Mouse (Mus musculus): ENCODE measurements at regions not wholly inside any gene's neighbourhood (a gene's known extent, or its start where the extent isn't known, plus 50 kb on each side); places are given as distances from the start of the nearest gene placed in this dataset.
A peak's percentile ranks its signal among the peaks of the same experiment; 100 is the strongest.

DNA sequence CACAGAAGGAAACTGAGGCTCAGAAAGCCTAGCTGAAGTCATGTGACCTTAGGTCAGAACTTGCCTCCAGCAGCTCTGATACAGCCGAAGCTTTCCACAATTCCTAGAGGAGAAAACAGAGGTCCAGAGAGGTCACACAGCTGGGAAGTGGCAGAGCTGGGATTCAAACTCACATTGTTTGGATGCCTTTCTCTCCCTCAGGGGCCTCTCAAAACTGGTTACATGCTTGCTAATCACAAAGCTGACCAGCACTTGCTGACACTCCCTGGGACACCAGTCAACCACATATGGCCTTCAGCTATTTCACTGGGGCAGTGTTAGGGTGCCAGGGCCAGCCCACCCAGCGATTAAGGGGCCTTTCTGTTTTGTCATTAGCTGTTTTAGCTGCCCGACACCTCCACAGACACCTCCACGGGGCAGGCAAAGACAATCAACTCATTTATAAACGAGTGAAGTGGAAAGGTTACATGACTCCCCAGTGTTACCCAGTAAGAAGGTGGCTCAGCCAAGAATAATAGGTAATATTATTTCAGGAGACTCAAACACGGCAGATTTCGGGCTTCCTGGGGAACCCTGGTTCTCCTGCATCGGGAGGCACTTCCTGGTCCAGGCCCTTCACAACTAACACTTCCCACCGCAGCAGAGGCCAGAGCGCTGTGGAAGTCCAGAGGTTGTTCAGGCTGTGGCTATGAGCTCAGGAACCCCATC lies 71.4 kb downstream of the 2410131K14Rik start:
- DNase-seq: no peak

DNA sequence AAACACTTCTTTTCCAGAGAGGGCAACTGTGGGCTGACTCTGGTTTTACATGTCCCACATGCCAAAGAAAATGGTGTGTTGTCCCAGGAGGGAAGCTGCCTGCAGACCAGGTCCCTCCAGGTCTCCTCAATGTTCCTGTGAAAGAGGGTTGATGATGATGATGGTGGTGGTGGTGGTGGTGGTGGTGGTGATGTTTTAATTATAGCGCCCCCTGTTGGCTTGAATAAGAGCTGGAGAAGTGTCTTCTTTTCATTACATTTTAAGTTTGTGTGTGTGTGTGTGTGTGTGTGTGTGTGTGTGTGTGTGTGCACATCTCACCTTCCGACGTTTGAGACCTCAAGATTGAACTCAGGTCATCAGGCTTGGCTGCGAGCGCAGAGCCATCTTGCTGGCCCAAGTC lies 73.0 kb downstream of the 2410131K14Rik start:
- DNase-seq: no peak

DNA sequence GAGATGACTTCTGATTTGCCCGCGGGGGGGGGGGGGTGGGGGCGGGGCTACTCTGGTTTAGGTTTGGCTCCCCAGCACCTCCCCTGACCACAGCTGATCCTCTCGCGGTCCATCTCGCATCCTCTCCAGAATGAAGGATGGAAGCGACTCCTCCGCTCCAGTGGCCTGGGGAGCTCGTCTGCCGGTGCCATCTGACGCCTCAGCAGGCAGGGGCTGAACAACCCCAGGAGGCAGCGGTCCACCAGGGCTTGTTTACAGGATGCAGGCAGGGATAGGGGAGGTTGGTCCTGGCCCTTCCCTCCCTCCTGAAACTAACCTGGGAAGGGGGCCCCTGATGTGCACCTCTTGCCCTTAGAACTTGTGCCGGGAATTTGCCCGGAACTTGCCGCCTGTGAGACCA lies 73.9 kb downstream of the 2410131K14Rik start:
- no peak for DNase-seq

DNA sequence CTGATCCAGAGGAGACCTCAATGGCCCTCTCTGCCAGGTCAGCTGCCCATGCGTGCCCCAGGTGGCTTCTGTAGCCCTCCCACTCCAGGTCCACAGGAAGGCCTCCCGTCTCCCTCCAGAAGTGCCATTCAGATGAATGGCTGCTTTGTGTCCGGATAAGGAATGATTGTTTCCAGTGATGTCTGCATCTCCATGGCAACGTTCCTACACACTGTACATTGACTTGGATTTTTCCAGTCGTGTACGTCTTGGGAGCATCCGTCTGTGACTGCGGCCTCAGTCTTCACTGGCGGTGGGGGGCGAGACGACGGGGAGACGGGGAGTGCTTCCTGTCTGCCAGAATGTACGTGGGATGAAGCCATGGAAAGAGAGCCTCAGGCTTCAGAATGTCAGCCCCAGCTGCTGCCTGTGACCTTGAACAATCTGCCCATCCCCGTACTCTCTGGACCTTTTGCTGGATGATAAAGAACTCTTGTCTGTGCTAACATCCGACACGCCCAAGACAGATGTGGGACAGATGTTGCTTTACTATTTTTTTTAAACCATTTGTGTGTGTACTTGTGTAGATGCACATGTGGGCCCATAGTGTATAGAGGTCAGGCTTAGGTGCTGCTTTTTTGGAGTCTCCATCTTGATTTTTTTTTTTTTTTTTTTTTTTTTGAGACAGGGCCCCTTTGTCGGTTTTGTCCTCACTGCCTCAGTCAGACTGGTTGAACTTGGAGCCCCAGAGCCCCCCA lies 76.9 kb downstream of the 2410131K14Rik start:
- DNase-seq: no peak

DNA sequence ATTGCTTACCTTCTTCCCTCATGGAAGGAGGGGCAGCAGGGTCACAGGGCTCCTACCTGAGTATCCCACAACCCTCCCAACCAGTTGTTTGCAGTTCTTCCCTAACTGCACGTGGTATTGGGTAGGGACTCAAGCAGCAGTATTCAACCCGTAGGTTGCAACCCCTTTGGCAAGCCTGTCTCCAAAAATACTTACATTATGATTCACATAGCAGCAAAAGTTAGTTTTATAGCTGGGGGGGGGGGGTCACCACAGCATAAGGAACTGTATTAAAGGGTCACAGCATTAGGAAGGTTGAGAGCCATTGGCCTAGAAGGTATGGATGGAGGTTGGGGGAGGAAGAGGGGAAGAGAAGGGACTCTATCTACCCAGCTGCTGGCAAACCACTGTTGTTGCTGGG lies 78.1 kb downstream of the 2410131K14Rik start:
- no peak for DNase-seq

DNA sequence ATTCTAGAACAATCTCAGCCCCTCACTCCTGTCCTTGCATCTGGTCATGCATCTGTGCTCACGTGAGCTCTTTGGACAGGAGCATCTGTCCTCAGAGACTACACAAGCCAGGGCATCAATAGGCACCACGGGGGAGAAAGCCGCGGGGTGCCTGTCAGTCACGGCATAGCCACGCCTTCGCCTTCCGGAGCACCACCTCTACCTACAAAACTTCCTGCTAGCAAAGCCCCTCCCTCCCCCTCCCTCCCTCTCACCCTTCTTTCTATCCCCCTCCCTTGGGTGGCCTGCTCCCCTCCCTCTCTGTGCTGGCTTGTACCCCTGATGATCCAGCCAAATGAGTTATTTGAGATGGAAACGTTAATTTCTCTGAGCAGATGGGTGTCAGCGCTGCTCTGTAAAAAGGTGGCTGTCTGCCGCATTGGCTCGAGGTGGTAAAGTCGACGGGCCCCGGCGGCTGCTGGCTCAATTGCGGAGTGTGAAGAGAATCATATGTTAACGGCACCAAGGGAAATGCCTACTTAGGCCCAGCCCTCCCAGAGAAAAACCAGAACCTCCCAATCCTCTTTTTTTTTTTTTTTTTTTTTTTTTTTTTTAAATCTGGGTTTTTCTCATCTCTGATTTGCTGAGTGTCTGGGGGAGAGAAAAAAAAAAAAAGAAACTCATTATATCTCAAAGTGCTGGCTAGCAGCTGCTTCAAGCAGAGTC lies 82.0 kb downstream of the 2410131K14Rik start:
- peak; percentile 78 for DNase-seq

DNA sequence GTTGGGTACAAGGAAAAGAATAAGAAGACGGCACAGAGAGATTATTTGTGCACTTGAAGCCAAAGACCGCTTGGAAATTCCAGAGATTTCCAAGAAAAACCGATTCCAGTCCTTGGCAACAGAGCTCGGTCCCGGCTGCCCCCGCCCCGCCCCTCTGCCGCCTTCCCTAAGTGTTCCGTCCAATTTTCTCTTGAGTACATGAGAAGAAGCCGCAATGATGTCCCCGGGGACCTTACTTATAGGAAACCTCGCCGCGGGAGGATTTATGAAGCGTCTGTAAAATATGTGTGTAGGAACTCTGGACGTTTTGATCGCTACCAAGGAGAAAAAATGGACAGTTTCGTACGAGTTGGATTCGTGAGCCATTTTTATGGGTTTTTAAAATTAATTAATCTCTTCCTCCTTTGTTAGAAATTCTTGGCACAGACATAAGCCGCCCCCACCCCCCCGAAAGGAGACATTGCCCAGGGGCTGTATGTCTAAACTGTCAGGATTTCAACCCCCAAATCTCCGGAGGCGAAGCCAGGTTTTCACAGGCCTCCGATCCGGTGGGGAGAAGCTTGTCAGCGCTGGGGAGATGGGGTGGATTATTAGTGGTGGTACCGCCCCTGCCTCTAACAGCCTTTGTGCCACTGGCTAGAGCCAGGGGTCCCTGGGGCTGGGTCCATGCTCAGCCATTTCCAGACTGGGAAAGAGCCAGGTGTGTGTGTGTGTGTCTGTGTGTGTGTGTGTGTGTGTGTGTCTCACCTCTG lies 83.1 kb downstream of the 2410131K14Rik start:
- no peak for DNase-seq

DNA sequence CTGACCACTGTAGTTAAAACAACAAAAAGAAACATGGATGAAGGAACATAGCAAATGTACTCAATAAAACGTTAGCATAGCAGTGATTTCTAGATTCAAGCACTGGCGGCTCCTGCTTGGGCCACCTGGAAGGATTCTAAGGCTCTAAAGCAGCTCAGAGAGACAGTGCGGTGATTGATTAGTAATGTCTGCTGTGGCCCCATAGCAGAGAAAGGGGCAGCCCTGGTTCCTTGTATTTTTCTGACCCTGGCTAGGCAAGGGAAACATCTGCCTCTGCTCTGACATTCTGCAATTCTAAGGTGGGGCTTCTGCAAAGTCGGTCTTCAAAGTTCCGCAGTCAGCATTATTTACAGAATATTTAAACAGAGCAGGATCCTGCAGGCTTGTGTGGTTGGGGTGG lies 84.1 kb downstream of the 2410131K14Rik start:
- DNase-seq: no peak

DNA sequence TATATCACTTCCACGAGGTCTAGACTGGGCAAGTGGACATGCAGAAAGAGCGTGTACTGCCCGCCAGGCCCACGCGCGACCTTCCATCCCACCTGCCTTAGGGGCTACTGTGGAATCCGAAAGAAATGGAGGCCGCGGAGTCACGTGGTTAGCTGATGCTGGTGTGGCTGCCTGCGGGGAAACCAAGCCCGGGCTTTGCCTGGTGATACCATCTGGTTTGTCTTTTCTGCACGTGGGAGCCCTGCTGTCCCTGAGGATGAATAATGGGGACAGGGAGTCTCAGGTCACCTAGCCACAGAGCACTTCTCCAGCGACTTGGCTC lies 86.2 kb downstream of the 2410131K14Rik start:
- peak; percentile 24 for DNase-seq

DNA sequence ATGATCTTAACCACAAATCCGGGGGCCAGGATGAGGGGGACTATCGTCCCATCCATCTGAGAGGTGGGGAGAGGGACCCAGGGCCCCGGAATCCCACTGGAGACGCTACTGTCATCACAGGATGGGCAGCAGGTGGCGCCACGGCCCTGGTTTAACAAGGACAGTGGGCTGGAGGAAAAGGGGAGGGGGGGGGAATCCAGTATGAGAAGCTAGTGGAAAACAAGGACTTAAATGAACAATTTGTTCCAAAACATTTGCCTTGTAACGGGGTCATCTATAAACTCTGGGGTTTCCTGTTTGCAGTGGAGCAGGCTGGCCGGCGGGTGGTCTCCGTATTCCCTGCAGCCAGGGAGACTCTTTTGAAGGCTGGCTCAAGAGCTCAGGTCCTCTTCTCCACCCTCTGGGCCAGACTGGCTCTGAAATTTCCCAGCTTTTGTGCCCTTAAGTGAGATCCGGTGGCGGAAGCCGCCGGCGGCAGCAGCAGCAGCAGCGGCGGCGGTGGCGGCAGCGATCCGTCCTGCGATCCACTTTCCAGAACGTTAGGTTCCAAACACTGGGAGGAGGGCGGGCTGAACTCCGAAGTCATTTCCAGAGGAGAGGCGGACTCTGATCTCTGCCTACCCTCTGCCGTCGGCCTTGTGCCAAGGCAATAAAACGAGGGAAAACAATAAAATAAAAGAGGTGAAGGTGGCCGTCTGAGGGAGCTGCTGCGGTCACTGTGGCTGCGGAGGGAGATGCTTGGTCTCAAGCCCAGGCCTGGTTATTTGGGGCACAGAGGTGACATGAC lies 86.8 kb downstream of the 2410131K14Rik start:
- DNase-seq: peak; percentile 85

DNA sequence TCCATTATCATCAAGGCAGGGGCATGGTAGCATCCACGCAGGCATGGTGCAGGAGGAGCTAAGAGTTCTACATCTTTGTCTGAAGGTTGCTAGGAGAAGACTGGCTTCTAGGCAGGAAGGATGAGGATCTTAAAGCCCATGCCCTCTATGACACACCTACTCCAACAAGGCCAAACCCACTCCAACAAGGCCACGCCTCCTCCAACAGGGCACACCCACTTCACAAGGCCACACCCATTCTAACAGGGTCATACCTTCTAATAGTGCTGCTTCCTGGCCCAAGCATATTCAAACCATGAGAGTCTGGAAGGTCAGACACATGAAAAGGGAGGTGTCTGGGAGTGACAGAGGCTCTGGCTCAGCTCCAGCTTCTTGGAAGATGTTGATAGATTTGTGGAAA lies 89.0 kb downstream of the 2410131K14Rik start:
- no peak for DNase-seq

DNA sequence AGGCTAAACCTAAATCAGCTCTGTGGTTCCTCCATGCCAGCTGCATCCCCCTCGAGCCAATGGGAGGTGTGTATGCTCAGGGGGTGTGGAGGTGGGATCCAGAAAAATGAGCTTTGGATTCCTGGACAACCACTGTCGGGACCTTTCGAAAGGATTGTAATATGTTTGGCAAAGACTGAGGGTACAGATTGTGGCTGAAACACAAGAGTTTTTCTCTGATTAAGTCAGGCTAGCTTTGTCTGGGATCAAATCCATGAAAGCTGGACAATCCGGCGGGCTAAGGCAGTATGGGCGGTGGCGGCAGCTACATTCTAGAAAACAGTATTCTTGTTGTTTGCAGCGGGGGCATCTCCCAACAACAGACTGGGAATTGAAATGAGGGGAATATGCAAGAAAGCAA lies 93.2 kb downstream of the 2410131K14Rik start:
- DNase-seq: no peak

DNA sequence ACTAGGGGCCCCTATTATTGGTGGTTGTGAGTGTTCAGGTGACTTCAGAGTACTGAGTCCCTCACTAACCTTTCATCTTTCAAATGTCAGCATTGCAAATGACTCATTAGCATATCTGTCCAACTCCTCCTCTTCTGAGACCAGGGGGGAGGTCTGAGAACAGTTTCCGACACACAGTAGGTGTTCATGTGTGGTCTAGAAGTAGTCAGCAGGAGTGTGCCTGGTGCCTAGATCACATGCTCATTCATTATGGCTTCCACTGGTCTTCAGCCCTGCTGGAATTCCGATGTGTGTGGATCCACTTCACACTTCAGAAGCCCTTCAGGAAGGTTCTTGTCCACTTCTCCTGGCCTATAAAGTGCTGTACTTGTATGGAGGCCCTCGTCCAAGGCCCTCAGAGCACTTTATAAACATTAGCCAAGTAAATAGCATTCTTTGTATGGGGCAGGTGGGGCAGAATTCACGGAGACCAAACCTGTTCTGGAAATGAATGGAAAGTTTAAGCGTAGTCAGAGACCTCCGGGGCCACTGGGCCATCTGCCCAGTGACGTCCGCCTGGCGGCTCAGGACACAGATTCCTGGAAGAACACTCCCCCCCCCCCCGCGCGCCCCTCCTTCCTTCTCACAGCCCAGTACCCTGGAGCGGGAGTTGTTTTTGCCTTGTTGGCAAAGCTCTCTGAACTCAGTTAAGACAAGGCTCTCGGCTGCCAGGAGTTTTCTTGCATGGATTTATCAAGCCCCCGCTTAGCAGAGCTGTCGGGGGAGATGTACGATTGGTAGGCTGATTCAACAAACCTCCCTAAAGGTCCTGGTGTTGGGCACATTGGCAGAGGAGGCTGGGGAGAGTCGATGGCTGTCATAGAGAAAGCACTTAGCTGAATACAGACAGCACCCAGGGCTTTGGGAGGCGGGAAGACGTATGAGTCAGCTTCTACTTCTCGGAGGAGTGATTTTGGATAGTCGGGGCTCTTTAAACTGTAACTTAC lies 94.9 kb downstream of the 2410131K14Rik start:
- no peak for DNase-seq

DNA sequence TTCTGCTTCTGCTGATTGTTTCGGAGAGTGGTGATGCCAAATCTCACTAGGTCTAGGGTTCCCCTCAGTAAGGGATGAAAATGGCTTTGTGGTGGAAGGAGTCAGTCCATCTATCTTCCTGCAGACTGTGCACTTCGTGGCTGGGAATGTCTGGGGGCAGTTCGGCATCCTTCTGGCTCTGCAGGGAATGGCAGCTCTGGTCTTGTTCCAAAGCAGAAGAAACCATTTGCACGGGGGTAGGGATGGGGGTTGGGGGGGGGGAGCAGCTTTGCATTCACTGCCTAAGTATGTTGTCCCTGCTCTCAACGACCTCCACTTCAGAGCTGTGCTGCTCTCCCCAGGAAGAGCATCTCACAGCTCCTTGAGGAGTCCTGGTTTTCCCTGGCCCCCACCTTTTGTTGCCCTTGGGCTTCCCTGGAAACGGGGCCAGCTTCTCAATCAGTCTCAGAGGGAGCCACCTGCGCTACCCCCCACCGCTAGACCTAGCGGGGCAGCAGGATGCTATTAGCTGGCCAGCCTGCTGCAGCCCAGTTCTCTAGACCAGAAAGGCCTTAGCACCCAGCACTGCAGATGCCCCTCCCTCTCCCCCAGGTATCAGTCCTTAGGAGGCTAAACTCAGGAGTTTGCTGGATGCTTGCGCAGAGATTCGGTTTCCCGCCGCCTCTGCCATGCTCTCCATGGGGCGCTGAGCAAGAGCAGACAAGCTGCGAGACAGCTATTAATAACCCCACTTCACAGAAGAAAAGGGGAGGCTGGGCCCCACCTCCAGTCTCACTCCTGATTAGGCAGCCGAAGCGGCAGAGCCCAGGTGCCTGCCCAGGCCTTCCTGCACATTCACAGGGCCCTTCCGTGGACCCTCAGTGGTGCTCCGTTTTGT lies 98.7 kb downstream of the 2410131K14Rik start:
- no peak for DNase-seq

DNA sequence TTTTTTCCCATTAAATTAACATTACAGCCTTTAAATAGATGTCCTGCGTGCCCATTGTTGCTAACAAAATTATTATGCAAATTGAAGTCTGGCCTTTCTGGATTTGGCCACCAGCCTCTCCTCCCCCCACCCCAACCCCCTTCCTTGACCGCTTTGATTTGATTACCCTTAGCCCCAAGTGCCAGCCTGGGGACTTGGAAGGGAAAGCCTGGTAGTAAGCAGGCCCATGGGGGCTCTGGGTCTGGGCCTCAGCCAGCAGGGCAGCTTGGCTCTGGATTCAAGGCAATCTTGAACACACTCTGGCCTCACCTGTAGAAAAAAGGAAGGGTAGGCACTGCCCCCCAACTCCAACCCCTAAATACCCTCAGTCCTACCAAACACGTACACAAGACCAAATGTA lies 100.2 kb downstream of the 2410131K14Rik start:
- no peak for DNase-seq

DNA sequence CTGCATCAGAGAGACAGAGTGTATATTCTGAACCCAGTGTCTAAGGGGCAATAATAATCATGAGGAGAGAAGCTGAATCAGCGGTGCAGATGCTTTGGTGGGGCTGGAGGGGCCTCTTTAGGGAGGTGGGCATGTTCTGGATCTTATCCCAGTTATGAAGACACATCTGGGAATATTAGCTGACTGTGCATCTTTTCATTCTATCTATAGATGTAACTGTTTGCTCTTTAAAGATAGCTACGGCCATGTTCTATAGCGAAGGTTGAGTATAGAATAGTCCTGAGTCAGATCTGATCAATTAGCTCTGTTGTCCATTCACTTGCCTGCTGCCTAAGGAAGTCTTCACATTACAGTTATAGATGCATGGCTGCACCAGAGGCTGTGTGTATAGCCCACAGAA lies 104.0 kb downstream of the 2410131K14Rik start:
- DNase-seq: no peak

DNA sequence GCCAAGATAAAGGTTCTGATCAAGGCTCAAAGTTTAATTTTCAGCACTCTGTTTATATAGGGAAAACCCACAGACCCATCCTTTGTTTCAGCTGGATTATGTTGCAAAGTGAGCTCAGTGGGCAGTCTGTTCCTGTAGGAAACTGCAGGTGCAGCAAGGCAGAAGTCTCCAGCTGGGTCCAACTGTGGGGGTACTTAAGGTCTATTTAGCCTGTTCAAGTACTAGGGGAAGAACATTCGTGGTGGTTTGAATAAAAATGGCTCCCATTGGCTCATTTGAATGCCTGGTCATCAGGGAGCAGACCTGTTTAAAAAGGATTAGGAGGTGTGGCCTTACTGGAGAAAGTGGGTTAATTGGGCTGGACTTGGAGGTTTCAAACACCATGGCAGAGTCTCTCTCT lies 106.3 kb downstream of the 2410131K14Rik start:
- no peak for DNase-seq

DNA sequence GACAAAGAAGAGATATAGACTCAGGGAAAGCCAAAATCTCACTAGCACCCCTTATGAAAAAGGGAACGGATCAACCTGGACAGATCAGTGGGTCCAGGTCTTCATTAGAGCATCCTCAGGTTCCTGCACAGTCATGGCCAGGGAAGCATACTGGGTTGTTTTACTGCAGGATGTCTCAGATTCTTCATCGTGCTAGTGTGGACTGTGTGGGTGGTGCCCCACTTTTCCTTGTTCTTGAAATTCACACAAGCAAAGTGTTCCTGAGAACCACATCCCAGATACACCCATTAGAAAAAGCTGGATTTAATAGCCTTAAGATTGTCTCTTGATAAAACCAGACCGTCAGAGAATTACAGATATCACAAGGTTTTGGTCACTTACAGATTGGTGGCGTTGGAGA lies 107.1 kb downstream of the 2410131K14Rik start:
- DNase-seq: no peak

DNA sequence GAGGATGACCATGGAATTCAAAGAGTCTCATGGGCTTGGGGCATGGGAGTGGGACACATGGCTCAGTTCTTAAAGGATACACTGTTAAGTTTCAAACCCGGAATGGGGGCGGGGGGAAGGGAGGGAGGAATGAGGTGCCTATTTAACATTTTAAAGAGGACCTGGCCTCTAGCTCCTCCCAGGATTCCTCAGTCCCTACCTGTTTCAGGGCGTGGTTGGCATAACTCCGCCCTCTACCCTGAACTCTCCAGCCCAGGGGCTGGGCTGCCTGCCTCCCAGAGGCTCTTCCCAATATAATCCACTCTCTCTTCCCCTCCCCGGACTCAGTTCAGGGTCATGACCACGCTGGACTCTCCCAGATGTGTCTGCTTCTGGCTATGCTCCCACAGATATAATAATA lies 108.0 kb downstream of the 2410131K14Rik start:
- DNase-seq: no peak

DNA sequence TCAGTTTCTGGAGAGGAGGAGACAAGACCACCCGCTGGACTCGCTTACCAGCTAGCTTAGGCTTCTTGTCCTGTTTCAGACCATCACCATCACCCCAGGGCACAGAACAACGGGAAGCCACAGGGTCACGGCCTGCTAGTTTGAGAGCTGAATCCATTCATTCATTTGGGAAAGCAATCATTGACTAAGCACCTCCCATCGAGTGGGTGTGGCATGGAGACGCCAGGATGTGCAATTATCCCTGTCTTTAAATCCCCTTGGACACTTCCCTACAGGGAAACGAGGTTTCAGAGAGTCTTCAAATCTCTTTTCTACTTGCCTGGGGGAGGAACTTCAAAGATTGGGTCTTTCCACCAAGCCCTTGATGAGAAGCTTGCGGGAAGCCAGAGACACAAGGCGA lies 108.7 kb downstream of the 2410131K14Rik start:
- no peak for DNase-seq
